Mouse (Mus musculus) brain, embryonic 14.5 days (tissue): ENCODE data around the gene Med27.

Experiments
- CTCF ChIP-seq: fragments of 200-500 bp; IDR thresholded peaks from 2 replicates; pipeline ENCODE4 v1.5.1; 2012; ENCODE audit warnings: inconsistent platforms, mild to moderate bottlenecking, moderate library complexity, borderline replicate concordance; ENCODE audit not compliant: insufficient read depth, insufficient read length; ENCODE audit errors: extremely low read depth
- POLR2A ChIP-seq: fragments of 200-500 bp; IDR thresholded peaks from 2 replicates; pipeline ENCODE4 v1.6.1; 2012; ENCODE audit warnings: mild to moderate bottlenecking, inconsistent platforms, borderline replicate concordance; ENCODE audit not compliant: poor library complexity, insufficient read depth, insufficient read length, severe bottlenecking; ENCODE audit errors: extremely low read depth

- no peak for TF ChIP-seq CTCF
- no peak for TF ChIP-seq POLR2A
Measured at GRCm38 (mm10) chr2:29400812-29401211, 54.2 kb downstream of the Med27 start.
